Mouse (Mus musculus): ENCODE data around the gene Lrrc25. TPM values are rescaled to one million over a fixed set of nuclear protein-coding genes. Genes with fewer than 3 reads are reported as not detected.

The Lrrc25 gene
- total and polyA plus RNA-seq, 2 experiments from 2014 or later: 1.3 to 3.3 TPM

DNA sequence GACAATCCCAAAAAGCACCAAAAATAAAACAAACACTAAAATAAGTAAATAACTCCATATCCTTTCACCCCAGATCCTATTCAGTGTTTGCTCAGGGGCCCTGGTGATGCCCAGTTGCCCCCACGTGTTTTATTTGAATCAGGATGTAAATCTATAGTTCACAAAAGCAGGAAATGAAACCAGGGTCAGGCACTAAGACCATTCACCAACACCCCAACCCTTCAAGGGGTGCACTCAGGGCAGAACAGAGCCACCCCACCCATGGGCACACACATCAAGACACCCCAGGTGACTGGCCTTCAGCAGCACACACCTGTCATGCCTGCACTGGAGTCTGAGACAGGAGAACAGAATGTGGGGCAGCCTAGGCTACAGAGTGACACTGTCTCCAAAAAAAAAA is 38.2 kb downstream of the Lrrc25 start:
- DNase-seq (ENCODE audit: low spot score) (no peak), ATAC-seq (no peak)
- TF ChIP-seq CTCF (IDR thresholded peaks at IDR 0.05; ENCODE audit: low read depth): no peak
- H3K9me3 ChIP-seq (ENCODE audit: low read length): no peaks in the 10 kb centered on the region
- 67% methylated on average over 1 of the region's 1 CpGs for WGBS
- H3K9ac ChIP-seq (replicated peaks; ENCODE audit: low read length): no peak overlapping the region
- H3K4me1 ChIP-seq (ENCODE audit: insufficient read depth, low read length): peaks cover 17% of the 10 kb centered on the region
- no peak overlapping the region for H3K27ac ChIP-seq
- peaks cover 34% of the 10 kb centered on the region for H3K36me3 ChIP-seq (ENCODE audit: insufficient read depth, low read length)
- H3K4me2 ChIP-seq (ENCODE audit: low read depth, low read length): no peak overlapping the region
- H3K27me3 ChIP-seq (ENCODE audit: insufficient read depth, low read length): no peaks in the 10 kb centered on the region
- no peak overlapping the region for H3K4me3 ChIP-seq (ENCODE audit: low read length)

DNA sequence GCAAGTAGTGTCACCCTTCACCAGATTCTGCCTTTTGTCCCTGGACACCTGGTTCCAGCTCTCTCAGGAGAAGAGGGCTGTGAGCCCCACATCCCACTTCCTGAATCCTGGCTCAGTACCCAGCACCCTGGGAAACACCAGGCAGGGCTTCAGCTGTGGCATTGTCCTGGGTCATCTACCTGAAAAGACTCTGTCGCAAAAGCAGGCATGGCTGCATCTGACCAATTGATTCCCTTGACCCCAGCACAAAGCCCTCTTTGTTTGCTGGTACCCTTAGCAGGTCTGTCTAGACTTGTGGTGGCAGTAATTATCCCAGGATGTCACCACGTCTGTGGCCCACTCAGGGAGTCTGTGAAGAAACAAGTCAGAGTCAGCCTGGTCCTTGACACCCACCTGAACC is 39.5 kb downstream of the Lrrc25 start:
- DNase-seq (ENCODE audit: low spot score) (no peak), ATAC-seq (no peak)
- H3K4me3 ChIP-seq (ENCODE audit: low read length): no peak overlapping the region
- H3K9ac ChIP-seq (replicated peaks; ENCODE audit: low read length): no peak overlapping the region
- peaks cover 26% of the 10 kb centered on the region for H3K36me3 ChIP-seq (ENCODE audit: insufficient read depth, low read length)
- TF ChIP-seq CTCF (IDR thresholded peaks at IDR 0.05; ENCODE audit: low read depth): no peak
- H3K4me2 ChIP-seq (ENCODE audit: low read depth, low read length): no peak overlapping the region
- peak overlapping the region; percentile 77 for H3K27ac ChIP-seq
- no peaks in the 10 kb centered on the region for H3K27me3 ChIP-seq (ENCODE audit: insufficient read depth, low read length)
- H3K4me1 ChIP-seq (ENCODE audit: insufficient read depth, low read length): peaks cover 10% of the 10 kb centered on the region; the same call in 1 of the 2 replicates
- no peaks in the 10 kb centered on the region for H3K9me3 ChIP-seq (ENCODE audit: low read length)
- WGBS: 22% methylated on average over 2 of the region's 2 CpGs

GRCm38 (mm10) chr8:70656193-70656790 is 40.3 kb downstream of the Lrrc25 start:
- Histone ChIP-seq H3K9ac (replicated peaks; ENCODE audit: low read length) (no peak overlapping the region), H3K27me3 (ENCODE audit: insufficient read depth, low read length) (no peaks in the 10 kb centered on the region), H3K4me1 (ENCODE audit: insufficient read depth, low read length) (peaks cover 10% of the 10 kb centered on the region; the same call in 1 of the 2 replicates), H3K4me2 (ENCODE audit: low read depth, low read length) (no peak overlapping the region), H3K27ac (peak overlapping the region; percentile 77), H3K4me3 (ENCODE audit: low read length) (no peak overlapping the region), H3K36me3 (ENCODE audit: insufficient read depth, low read length) (peaks cover 22% of the 10 kb centered on the region), H3K9me3 (ENCODE audit: low read length) (no peaks in the 10 kb centered on the region)
- DNase-seq (ENCODE audit: low spot score): peak; percentile 58
- ATAC-seq: peak; percentile 41
- no peak for TF ChIP-seq CTCF (IDR thresholded peaks at IDR 0.05; ENCODE audit: low read depth)
- 18% methylated on average over 13 of the region's 13 CpGs for WGBS

- no peak overlapping the region for H3K9ac ChIP-seq (replicated peaks; ENCODE audit: low read length)
- no peak overlapping the region; the same call in 1 of the 2 replicates for H3K4me2 ChIP-seq (ENCODE audit: low read depth, low read length)
- peaks cover 17% of the 10 kb centered on the region for H3K36me3 ChIP-seq (ENCODE audit: insufficient read depth, low read length)
Observed at GRCm38 (mm10) chr8:70657214-70657613, 41.3 kb downstream of the Lrrc25 start.

GRCm38 (mm10) chr8:70657739-70658138 is 41.8 kb downstream of the Lrrc25 start:
- peak overlapping the region; percentile 81 for H3K4me2 ChIP-seq (ENCODE audit: low read depth, low read length)
- 0 out of 2 replicates have a peak overlapping the region, but pooled peaks have one; percentile 71 for H3K4me3 ChIP-seq (ENCODE audit: low read length)
- peak overlapping the region; percentile 77; the same call in 1 of the 2 replicates for H3K27ac ChIP-seq
- H3K36me3 ChIP-seq (ENCODE audit: insufficient read depth, low read length): peaks cover 16% of the 10 kb centered on the region
- peaks cover 10% of the 10 kb centered on the region; the same call in 1 of the 2 replicates for H3K4me1 ChIP-seq (ENCODE audit: insufficient read depth, low read length)
- ATAC-seq (no peak), DNase-seq (ENCODE audit: low spot score) (no peak)
- no peaks in the 10 kb centered on the region for H3K27me3 ChIP-seq (ENCODE audit: insufficient read depth, low read length)
- H3K9ac ChIP-seq (replicated peaks; ENCODE audit: low read length): no peak overlapping the region
- 25% methylated on average over 2 of the region's 2 CpGs for WGBS
- no peaks in the 10 kb centered on the region for H3K9me3 ChIP-seq (ENCODE audit: low read length)
- no peak for TF ChIP-seq CTCF (IDR thresholded peaks at IDR 0.05; ENCODE audit: low read depth)

More at GRCm38 (mm10) chr8:70657214-70657613, 41.3 kb downstream of the Lrrc25 start:
- Histone ChIP-seq H3K9me3 (ENCODE audit: low read length) (no peaks in the 10 kb centered on the region), H3K27me3 (ENCODE audit: insufficient read depth, low read length) (no peaks in the 10 kb centered on the region), H3K27ac (peak overlapping the region; percentile 77), H3K4me1 (ENCODE audit: insufficient read depth, low read length) (peaks cover 10% of the 10 kb centered on the region; the same call in 1 of the 2 replicates), H3K4me3 (ENCODE audit: low read length) (no peak overlapping the region)
- WGBS: 91% methylated on average over 3 of the region's 3 CpGs
- no peak for TF ChIP-seq CTCF (IDR thresholded peaks at IDR 0.05; ENCODE audit: low read depth)
- ATAC-seq: no peak
- DNase-seq (ENCODE audit: low spot score): no peak

DNA sequence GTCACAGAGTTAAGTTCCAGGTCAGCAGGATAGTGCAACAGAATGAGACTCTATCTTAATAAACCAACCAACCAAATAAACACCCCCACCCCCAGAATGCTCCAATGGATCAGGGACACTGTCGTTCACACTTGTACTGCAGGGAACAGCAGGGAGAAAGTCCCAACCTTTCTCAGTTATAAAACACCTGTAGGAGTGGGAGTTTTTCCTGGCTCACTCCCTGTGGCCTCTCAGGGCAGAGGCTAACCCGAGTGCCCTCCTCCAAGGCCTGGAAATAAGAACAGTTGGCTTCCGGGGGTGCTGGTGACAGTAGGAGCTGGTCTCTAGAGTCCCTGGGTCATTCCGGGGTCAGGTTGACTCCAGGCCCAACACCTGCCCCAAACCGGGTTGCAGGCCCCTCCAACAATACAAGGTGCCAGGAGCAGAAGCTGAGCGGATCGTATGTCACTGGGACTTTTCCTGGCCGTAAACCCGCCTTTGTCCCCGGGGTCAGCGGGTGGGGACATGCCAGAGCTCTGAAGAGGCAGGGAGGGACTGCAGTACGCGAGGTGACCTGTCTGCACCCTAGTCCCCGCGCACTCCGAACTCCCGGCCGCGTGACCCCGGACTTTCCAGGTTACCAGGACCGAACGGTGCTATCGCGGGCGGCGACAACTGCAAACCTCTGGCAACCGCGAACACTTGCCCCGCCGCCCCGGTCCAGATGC is 43.1 kb downstream of the Lrrc25 start:
- Histone ChIP-seq H3K4me3 (ENCODE audit: low read length) (peak overlapping the region; percentile 71), H3K36me3 (ENCODE audit: insufficient read depth, low read length) (peaks cover 16% of the 10 kb centered on the region), H3K27me3 (ENCODE audit: insufficient read depth, low read length) (no peaks in the 10 kb centered on the region), H3K4me2 (ENCODE audit: low read depth, low read length) (peak overlapping the region; percentile 81), H3K4me1 (ENCODE audit: insufficient read depth, low read length) (peaks cover 10% of the 10 kb centered on the region; the same call in 1 of the 2 replicates), H3K27ac (peak overlapping the region; percentile 45; the same call in 1 of the 2 replicates), H3K9ac (replicated peaks; ENCODE audit: low read length) (peak overlapping the region; percentile 67), H3K9me3 (ENCODE audit: low read length) (no peaks in the 10 kb centered on the region)
- under 1% methylated on average over 31 of the region's 31 CpGs for WGBS
- ATAC-seq: peak; percentile 42
- no peak for DNase-seq (ENCODE audit: low spot score)
- no peak for TF ChIP-seq CTCF (IDR thresholded peaks at IDR 0.05; ENCODE audit: low read depth)
